Mouse (Mus musculus) adrenal gland, postnatal 36 days (tissue): ENCODE measurements around the gene Myo18a. TPM values are rescaled to one million over a fixed set of nuclear protein-coding genes. Genes with fewer than 3 reads are reported as not detected.

Source experiments
- DNase-seq, 2 experiments: peaks; one replicate each; pipeline ENCODE4 v3.0.0; 2021; ENCODE audit warnings: mixed read lengths in 1 of 2
- total RNA-seq, 2 experiments: library from RNA; stranded (reverse); gene quantifications; 2 replicates each; pipeline ENCODE4 v1.2.3; 2021

Gene Myo18a
- total RNA-seq, 2 experiments from 2014 or later = 56.7 to 76.3 TPM

GRCm38 (mm10) chr11:77836751-77837150 lies 73.7 kb downstream of the Myo18a start:
- peak; percentile 56 to 59 for DNase-seq

- DNase-seq = no peak
These were observed 74.8 kb downstream of the Myo18a start for GRCm38 (mm10) chr11:77837856-77838255.

GRCm38 (mm10) chr11:77840523-77841245 lies 77.6 kb downstream of the Myo18a start:
- no peak for DNase-seq

GRCm38 (mm10) chr11:77843068-77843905 lies 80.2 kb downstream of the Myo18a start:
- DNase-seq = no peak

- DNase-seq = no peak
These were observed 80.8 kb downstream of the Myo18a start for GRCm38 (mm10) chr11:77843906-77844200.

GRCm38 (mm10) chr11:77847599-77848128 lies 84.6 kb downstream of the Myo18a start:
- no peak for DNase-seq

- DNase-seq = no peak
These were observed 85.1 kb downstream of the Myo18a start for GRCm38 (mm10) chr11:77848131-77848530.

- no peak for DNase-seq
These were observed 86.1 kb downstream of the Myo18a start for GRCm38 (mm10) chr11:77849151-77849550.

- DNase-seq = no peak
These were observed 87.6 kb downstream of the Myo18a start for GRCm38 (mm10) chr11:77850401-77851244.

GRCm38 (mm10) chr11:77851483-77852010 lies 88.5 kb downstream of the Myo18a start:
- DNase-seq = no peak

- DNase-seq = no peak
These were observed 89.1 kb downstream of the Myo18a start for GRCm38 (mm10) chr11:77852195-77852594.

GRCm38 (mm10) chr11:77852941-77853668 lies 90.1 kb downstream of the Myo18a start:
- no peak for DNase-seq

GRCm38 (mm10) chr11:77854641-77855040 lies 91.6 kb downstream of the Myo18a start:
- DNase-seq = no peak

- DNase-seq = no peak
These were observed 92.3 kb downstream of the Myo18a start for GRCm38 (mm10) chr11:77855396-77855795.

GRCm38 (mm10) chr11:77857089-77857488 lies 94.0 kb downstream of the Myo18a start:
- no peak for DNase-seq

GRCm38 (mm10) chr11:77858589-77858988 lies 95.5 kb downstream of the Myo18a start:
- DNase-seq = no peak

- no peak for DNase-seq
These were observed 97.9 kb downstream of the Myo18a start for GRCm38 (mm10) chr11:77860947-77861346.

GRCm38 (mm10) chr11:77862887-77863286 lies 99.8 kb downstream of the Myo18a start:
- DNase-seq = no peak

- no peak for DNase-seq
These were observed 101.7 kb downstream of the Myo18a start for GRCm38 (mm10) chr11:77864771-77865170.

GRCm38 (mm10) chr11:77867419-77868083 lies 104.5 kb downstream of the Myo18a start:
- DNase-seq = no peak

- DNase-seq = no peak
These were observed 108.4 kb downstream of the Myo18a start for GRCm38 (mm10) chr11:77871436-77871835.
